Mouse (Mus musculus) kidney, postnatal 0 days (tissue): ENCODE results near the gene Gabbr2. TPM values are rescaled to one million over a fixed set of nuclear protein-coding genes. Genes with fewer than 3 reads are reported as not detected.
A peak's percentile ranks its signal among the peaks of the same experiment; 100 is the strongest.

ENCODE experiments used
- ATAC-seq: fragments of 200-750 bp; cut with Nextera tagmentation; replicated peaks from 2 replicates; pipeline ENCODE4 v1.8.0; 2017; ENCODE audit warnings: low read depth, moderate number of reproducible peaks, moderate TSS enrichment, moderate library complexity; ENCODE audit not compliant: low FRiP score
- DNase-seq: peaks from one replicate; pipeline ENCODE4 v3.0.0-alpha.2; 2016; ENCODE audit warnings: low spot score
- H3K27ac ChIP-seq: fragments of 300-500 bp; sonication (generic); 2 replicates; pipeline ENCODE4 v1.5.1; 2014; ENCODE audit warnings: mild to moderate bottlenecking
- H3K27me3 ChIP-seq: fragments of 300-500 bp; sonication (generic); 2 replicates; pipeline ENCODE4 v1.6.1; 2014; ENCODE audit warnings: low read length, mixed read lengths; ENCODE audit not compliant: insufficient read depth
- H3K36me3 ChIP-seq: fragments of 300-500 bp; sonication (generic); 2 replicates; pipeline ENCODE4 v1.6.1; 2014; ENCODE audit warnings: low read length, mixed read lengths; ENCODE audit not compliant: insufficient read depth
- H3K4me1 ChIP-seq: fragments of 300-500 bp; sonication (generic); replicated peaks from 2 replicates; pipeline ENCODE4 v1.6.1; 2014; ENCODE audit warnings: antibody characterized with exemption, low read length, mixed read lengths; ENCODE audit not compliant: insufficient read depth
- H3K4me2 ChIP-seq: fragments of 300-500 bp; sonication (generic); 2 replicates; pipeline ENCODE4 v1.6.1; 2014; ENCODE audit warnings: mild to moderate bottlenecking, low read length, moderate library complexity, mixed read lengths
- H3K4me3 ChIP-seq: fragments of 300-500 bp; sonication (generic); replicated peaks from 2 replicates; pipeline ENCODE4 v1.5.1; 2014; ENCODE audit warnings: low read depth, low read length
- H3K9ac ChIP-seq: fragments of 300-500 bp; sonication (generic); 2 replicates; pipeline ENCODE4 v1.6.1; 2014; ENCODE audit warnings: low read depth, low read length
- H3K9me3 ChIP-seq: fragments of 300-500 bp; sonication (generic); replicated peaks from 2 replicates; pipeline ENCODE4 v1.6.1; 2016; ENCODE audit warnings: low read length, inconsistent platforms, mixed read lengths
- CTCF ChIP-seq: IDR thresholded peaks from 2 replicates; pipeline ENCODE4 v1.5.1; 2016; ENCODE audit warnings: antibody characterized with exemption, low read depth, mild to moderate bottlenecking, moderate library complexity
- WGBS: fragments of 180-500 bp; shearing (Covaris S2); extraction: QIAGEN DNeasy Blood & Tissue Kit; methylation state at CpG from one replicate; pipeline ENCODE4 v1.1.7; 2014; 5-methylcytosine and 5-hydroxymethylcytosine counted together
- polyA plus RNA-seq: library from polyadenylated mRNA; unstranded; fragments of >200 nt; fragmentation: Nextera tagmentation; extraction: Ambion mirVana; gene quantifications from 2 replicates; pipeline ENCODE4 v1.2.1, GENCODE M21; 2015

Gene Gabbr2
- polyA plus RNA-seq, 1 experiment from 2014 or later: 0.22 TPM

- WGBS: 88% methylated on average over 10 of the region's 10 CpGs
- Histone ChIP-seq H3K4me3 (no peak overlapping the region), H3K4me2 (no peak overlapping the region), H3K9me3 (no peaks in the 10 kb centered on the region), H3K36me3 (no peaks in the 10 kb centered on the region), H3K9ac (no peak overlapping the region), H3K4me1 (no peaks in the 10 kb centered on the region), H3K27ac (no peak overlapping the region), H3K27me3 (no peaks in the 10 kb centered on the region)
- no peak for TF ChIP-seq CTCF
- DNase-seq: no peak
- no peak for ATAC-seq
Measured at GRCm38 (mm10) chr4:46703146-46703545, 288.5 kb downstream of the Gabbr2 start.

- no peaks in the 10 kb centered on the region for H3K27me3 ChIP-seq
- no peak overlapping the region for H3K4me3 ChIP-seq
- no peak for ATAC-seq
- no peak overlapping the region for H3K4me2 ChIP-seq
- no peak for TF ChIP-seq CTCF
- H3K9ac ChIP-seq: no peak overlapping the region
- no peaks in the 10 kb centered on the region for H3K36me3 ChIP-seq
- no peak for DNase-seq
- no peaks in the 10 kb centered on the region for H3K4me1 ChIP-seq
- no peak overlapping the region for H3K27ac ChIP-seq
- WGBS: 79% methylated on average over 10 of the region's 10 CpGs
- no peaks in the 10 kb centered on the region for H3K9me3 ChIP-seq
Measured at GRCm38 (mm10) chr4:46700223-46700651, 291.4 kb downstream of the Gabbr2 start.

DNA sequence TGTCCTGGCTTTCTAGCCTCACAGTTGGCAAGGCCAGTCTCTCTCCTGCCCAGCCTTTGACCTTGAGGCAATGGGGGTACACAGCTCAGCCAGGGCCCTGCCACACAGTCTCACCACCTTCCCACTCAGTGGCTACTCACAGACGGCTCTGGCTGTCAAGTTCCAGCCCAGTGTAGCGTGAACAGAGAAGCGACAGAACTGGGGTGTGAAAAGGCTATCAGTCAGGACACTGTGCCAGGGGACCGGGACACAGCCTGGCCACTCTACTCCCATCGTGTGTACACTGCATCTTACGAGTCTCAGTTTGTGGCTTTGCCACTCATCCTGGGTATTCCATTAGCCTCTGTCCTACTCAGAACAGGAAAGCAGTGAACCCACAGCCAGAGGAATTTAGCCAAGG lies 295.2 kb downstream of the Gabbr2 start:
- ATAC-seq (0 out of 2 replicates have a peak, but pooled peaks have one; percentile 17), DNase-seq (no peak)
- H3K36me3 ChIP-seq: no peaks in the 10 kb centered on the region
- H3K4me3 ChIP-seq: no peak overlapping the region
- H3K9me3 ChIP-seq: no peaks in the 10 kb centered on the region
- no peak for TF ChIP-seq CTCF
- no peaks in the 10 kb centered on the region for H3K4me1 ChIP-seq
- no peak overlapping the region for H3K27ac ChIP-seq
- H3K4me2 ChIP-seq: no peak overlapping the region
- H3K27me3 ChIP-seq: no peaks in the 10 kb centered on the region
- WGBS: 39% methylated on average over 6 of the region's 6 CpGs
- no peak overlapping the region for H3K9ac ChIP-seq

DNA sequence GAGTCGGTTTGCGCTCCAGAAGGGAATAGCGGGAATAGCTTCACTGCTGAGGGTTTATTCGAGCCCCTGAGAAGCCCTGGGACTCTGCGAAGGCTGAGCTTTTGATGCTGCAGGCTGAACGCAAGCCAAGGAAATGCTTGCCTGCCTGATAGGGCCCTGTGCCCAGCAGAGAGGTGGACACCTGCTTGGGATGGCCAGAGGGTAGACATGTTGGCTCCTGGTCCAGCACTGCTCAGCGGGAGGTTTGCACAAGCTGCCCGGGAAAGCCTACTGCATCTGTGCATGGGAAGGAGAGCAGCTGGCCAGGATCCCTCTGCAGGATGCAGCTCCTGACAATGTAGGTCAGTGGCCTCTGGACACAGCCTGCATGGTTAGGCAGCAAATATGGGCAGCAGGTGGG lies 301.1 kb downstream of the Gabbr2 start:
- H3K36me3 ChIP-seq: no peaks in the 10 kb centered on the region
- no peak overlapping the region for H3K9ac ChIP-seq
- WGBS: 87% methylated on average over 8 of the region's 8 CpGs
- no peaks in the 10 kb centered on the region for H3K9me3 ChIP-seq
- ATAC-seq (no peak), DNase-seq (no peak)
- no peaks in the 10 kb centered on the region for H3K4me1 ChIP-seq
- H3K4me2 ChIP-seq: no peak overlapping the region
- TF ChIP-seq CTCF: no peak
- H3K4me3 ChIP-seq: no peak overlapping the region
- H3K27ac ChIP-seq: no peak overlapping the region
- no peaks in the 10 kb centered on the region for H3K27me3 ChIP-seq

GRCm38 (mm10) chr4:46690023-46690420 lies 301.7 kb downstream of the Gabbr2 start:
- H3K9ac ChIP-seq: no peak overlapping the region
- no peak overlapping the region for H3K4me2 ChIP-seq
- H3K27me3 ChIP-seq: no peaks in the 10 kb centered on the region
- H3K4me3 ChIP-seq: no peak overlapping the region
- no peaks in the 10 kb centered on the region for H3K36me3 ChIP-seq
- ATAC-seq: no peak
- H3K27ac ChIP-seq: no peak overlapping the region
- TF ChIP-seq CTCF: no peak
- WGBS: 81% methylated on average over 8 of the region's 8 CpGs
- H3K9me3 ChIP-seq: no peaks in the 10 kb centered on the region
- no peaks in the 10 kb centered on the region for H3K4me1 ChIP-seq
- DNase-seq: no peak

GRCm38 (mm10) chr4:46689397-46690022 lies 302.2 kb downstream of the Gabbr2 start:
- Histone ChIP-seq H3K4me2 (no peak overlapping the region), H3K4me3 (no peak overlapping the region), H3K9ac (no peak overlapping the region), H3K4me1 (no peaks in the 10 kb centered on the region), H3K9me3 (no peaks in the 10 kb centered on the region), H3K36me3 (no peaks in the 10 kb centered on the region), H3K27ac (no peak overlapping the region), H3K27me3 (no peaks in the 10 kb centered on the region)
- peak; percentile 77 for DNase-seq
- WGBS: 39% methylated on average over 15 of the region's 15 CpGs
- ATAC-seq: peak; percentile 44; the same call in 1 of the 2 replicates
- TF ChIP-seq CTCF: peak; percentile 96
